Mouse (Mus musculus) spleen, postnatal 14 days (tissue): ENCODE data around the gene B4galt2.

Source experiments
- DNase-seq, 2 experiments: peaks; one replicate each; pipeline ENCODE4 v3.0.0; 2021 to 2022; ENCODE audit warnings: low spot score in 2 of 2

Gene B4galt2

DNA sequence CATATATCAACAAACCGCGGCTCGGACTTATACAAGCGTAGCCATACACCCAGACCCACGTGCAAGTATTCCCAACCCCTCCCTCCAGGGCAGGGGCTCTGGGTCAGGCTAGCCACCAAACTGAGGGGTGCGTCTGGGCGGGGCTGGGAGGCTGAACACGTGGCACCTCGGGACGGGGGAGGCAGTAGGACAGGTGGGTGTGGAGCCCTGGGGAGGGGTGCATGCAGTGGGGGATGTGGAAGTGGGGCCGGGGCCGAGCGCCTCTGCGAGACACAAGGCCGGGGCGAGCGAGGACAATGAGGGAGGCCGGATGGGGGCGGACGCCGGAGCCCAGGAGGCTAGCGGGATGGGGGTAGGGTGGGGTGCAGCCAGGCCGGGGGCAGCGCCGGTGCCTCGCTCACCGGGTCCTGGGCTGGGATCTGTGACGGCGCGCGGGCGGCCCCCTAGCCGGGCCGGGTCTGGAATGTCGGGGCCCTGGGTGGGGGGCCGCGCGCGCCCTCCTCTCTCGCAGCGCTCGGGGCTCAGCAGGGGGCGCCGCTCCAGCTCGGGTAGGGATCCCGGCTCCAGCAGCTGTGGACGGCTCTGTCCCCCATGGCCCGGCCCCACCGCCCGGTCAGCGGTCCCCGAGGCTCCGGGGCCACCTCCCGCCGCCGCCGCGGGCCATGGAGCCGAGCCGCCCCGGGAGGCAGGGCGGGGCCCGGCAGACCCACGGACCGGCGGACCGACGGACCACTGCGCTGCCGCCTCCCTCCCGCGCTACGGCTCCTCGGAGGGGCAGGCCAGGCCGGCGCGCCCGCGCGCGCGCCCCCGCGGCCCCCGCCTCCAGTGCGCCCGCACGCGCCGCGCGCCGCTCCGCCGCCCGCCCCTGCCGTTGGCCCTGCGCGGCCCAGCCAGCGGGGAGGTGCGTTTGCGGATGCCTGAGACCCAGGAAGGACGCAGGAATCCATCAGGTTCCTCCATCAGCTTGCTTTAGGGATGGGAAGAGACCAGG is at the start of gene B4galt2:
TSS of gene B4galt2 (minus strand) at position 787 of the 991 bp plus-strand sequence.
- DNase-seq: no peak

DNA sequence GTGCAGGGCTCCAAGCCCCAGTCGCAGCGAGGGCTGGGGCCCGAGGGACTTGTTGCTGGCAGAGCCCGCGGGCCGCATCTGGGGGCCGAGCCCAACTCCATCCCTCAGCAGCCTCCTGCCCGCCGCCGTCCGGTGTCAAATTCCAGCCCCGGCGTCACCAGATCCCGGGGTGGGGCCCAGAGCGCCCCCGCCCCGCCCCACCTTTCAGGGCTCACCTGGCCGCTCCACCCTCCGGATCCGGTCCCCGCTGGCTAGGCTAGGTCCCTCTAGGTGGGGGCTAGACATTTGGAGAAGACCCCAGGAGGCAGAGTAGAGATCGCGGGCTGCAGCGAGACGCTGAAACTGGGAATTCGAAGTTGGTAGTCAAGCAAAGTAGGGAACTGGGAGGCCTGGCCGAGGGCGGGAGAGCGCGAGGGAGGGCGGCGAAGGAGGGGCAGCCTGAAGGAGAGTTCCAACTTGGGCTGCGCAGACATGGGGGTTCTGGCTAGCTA is 46.1 kb upstream of the B4galt2 start, which contains the start of gene Artn:
TSS of gene Artn (minus strand) at position 373 of the 491 bp plus-strand sequence.
- DNase-seq: no peak

DNA sequence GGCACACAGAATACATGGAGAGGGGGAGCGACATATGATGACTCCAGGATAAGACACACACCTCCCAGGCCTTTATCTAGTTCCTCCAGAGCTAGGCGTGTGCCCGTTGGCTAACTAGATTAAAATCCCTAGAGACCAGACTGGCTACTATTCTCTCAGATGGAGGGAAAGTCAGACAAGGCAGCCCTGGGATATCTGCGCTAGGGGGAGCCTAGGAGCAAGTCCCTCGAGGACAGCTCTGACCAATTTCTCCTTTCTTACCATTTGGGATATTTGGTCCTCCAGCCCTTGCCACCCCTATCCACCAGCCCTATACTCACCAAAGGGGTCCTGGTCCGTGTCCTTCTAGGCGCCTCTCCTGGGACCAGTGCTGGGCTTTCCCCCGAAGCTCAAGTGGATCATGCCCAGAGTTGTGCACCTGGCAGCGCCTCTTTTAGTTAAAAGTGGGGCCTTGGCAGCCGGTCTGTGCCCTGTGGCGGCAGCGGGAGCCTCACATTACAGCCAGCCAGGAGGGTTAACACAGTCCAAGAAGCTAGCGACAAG is 45.5 kb upstream of the B4galt2 start:
- DNase-seq: peak; percentile 55 to 63

DNA sequence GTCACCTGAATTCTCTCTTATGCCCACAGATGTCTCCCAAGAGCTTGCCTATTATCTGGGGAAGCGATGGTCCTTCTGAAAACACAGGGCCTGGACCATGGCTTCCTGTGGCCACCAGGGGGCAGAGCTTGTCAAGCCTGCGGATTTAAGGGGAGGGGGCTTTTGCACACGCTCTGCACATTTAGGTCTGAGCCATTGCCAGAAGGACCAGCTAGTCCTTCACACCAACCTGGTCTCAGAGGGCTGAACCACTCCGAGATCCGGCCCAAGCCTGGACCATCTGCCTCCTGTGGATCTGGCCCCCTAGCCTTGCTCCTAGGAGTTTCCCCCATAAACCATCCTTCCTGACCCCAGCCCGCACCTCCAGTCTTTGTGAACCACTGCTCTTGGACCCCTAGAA is 44.9 kb upstream of the B4galt2 start:
- DNase-seq: no peak

DNA sequence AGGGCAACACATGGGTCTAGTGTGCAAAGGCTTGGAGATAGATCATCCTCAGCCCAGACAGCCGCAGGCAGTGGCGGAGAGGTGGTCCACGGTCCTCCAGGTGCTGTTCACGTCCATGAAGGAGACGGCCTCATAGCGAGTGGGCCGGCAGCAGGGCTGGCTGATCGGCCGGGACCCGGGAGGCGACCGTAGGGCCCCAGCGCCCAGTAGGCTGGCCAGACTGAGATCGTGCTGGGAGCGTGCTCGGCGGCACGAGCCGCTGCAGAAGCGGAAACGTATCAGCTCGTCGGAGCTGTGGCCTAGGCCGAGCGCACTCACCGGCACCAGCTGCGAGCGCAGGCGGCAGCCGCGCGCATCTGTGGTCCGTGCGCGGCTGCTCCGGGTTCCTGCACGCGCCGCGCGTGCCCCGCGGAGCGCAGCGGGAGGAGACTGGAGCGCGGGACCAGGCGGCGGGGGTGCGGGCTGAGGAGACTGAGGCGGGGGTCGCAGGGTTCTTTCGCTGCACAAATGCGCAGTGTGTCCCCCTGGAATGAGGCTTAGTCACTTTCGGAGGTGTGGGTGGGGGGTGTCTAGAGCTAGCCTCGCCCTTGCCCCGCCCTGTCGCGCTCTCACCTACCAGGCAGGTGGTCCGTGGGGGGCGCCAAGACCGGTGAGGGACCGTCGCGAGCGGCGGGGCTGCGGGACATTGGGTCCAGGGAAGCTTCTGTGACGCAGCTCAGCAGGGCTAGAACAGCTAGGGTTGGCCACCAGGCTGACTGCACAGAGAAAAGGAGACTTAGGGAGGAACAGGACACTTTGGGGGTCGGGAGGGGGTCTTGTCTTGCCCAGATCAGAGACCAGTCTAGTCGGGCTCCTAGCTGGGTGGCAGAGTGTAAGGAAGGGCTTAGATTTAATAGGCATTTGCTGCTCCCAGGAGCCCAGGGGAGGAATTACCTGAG is 43.5 kb upstream of the B4galt2 start:
- peak in 1 of 2 experiments; percentile 21 for DNase-seq

DNA sequence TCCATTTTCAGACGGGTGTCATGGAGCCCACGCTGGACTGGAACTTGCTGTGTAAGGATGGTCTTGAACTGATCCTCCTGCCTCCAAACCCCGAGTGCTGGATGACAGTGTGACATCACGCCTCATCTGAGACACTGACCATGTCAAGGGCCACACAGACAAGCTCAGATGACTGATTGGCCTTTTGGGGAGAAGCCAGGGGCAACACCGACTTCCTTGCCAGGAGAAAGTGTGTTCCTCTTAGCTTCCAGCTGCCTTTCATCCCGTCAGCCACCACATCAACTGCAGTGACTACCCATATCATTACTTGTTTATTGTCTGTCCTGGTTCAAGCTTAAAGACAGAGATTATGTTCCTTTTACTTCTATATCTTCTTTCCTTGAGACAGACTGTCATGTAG is 41.6 kb upstream of the B4galt2 start:
- DNase-seq: no peak

DNA sequence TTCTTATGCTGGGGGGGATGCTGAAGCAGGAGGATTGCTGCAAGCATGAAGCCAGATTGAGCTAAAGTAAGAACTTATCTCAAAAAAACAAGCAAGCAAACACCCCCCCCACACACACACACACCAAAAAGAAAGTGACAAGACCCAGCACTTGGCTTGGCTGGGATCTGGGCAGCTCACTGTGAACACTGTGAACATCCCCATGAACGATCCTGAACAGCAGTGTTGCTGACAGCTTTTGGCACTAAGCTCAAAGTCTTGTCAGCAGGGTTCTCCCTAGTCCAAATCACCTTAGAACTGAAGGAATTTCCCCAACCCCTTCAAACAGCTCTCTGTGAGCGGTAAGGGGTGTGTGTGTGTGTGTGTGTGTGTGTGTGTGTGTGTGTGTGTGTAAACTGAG is 40.2 kb upstream of the B4galt2 start:
- no peak for DNase-seq

DNA sequence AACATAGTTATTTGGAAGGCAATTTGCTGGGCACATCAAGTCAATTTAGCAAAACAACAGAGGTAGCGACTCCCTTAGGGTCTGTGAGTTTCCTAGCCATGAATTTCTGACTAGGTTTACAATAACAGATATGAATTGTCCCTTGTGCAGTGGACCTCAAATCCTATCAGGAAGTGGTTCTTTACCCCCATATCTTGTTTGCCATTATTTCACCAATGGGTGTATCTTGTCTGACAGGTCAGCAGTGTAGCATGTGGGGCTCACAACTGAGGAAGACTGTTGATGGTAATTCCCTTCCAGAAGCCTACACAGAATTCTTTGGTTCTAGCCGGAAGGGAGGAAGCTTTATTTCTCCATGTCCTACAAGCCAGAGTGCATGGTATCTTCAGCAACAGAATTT is 38.1 kb upstream of the B4galt2 start:
- DNase-seq: no peak

DNA sequence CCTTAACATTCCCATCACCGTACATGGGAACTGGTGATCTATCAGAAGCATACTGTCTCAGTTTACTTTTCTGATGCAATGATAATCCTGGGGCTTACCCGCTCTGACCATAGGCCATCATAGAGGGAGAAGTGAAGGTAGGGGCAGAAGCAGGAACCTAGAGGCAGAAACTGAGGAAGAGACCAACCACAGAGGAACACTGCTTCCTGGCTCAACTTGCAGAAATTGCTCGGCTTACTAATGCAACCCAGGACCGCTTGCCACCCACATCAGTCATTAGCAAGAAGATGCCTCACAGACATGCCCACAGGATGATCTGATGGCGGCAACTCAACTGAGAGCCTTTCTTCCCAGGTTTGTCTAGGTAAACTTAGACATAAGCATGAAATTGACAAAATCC is 35.5 kb upstream of the B4galt2 start:
- DNase-seq: no peak

DNA sequence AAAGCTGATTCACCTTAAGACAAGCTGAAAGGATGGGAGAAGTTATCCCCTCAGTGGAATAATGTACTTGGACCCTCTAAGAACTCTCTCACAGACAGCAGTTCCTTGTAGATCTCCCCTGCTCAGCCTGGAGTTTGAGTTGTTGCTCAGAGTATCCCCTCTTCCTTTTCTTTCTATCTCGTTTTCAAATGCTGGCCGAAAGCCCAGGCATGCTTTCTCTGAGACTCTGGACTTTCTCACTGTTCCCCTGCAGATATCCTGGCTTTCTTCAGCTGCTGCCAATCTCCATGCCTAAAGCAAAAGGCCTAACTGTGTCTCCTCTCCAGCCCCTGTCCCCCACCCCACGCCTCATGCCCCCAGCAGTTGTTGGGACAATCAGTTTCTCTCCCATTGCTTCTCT is 35.0 kb upstream of the B4galt2 start:
- no peak for DNase-seq

DNA sequence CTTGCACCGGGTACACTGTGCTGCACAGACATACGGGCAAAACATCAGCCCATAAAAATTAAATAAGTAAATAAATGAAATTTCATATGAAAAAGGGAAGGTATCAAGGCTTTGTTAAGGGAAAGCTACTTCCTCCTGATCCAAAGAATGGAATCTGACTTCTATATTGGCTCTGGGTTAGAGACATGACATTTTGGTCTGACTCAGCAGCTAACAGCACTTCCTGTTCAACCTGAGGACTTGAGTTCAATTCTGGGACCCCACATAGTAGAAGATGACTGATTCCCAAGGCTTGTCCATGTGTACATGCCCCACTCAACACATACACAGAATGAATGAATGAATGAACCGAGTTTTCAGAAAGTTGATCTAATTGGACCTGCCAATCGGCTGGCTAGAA is 34.6 kb upstream of the B4galt2 start:
- no peak for DNase-seq

DNA sequence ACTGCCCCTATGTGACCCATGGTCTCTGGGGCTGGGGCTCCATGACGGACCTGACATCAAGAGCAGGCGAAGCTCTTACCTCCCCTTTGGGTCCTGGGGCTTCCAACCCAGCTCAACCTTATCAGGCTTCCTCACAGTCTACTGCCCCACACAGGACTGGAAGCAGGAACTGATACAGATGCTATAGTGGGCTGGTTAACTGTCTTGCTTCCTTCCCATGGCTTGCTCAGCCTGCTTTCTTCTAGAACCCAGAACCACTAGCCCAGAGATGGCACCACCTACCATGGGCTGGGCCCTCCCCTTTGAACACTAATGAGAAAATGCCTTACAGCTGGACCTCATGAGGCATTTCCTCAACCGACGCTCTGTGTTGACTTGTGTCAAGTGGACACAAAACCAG is 34.1 kb upstream of the B4galt2 start:
- no peak for DNase-seq

DNA sequence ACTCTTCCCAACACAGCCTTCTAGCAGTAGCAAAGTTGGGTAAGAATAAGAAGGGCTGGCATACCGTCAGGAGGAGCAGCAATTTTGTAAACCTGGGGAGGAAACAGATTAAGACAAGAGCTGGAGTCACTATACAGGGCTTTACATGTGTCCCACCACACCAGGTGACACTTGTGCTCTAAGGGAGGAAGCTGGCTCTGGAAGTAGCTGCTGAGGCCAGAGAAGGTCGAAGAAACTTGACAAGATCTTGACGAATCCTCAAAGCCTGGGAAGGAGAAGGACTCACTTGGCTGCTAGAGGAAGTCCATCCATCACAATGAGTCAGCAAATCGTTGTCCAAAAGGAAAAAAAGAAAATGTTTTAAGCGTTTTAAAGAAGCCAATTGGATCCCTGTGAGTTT is 33.1 kb upstream of the B4galt2 start:
- no peak for DNase-seq

DNA sequence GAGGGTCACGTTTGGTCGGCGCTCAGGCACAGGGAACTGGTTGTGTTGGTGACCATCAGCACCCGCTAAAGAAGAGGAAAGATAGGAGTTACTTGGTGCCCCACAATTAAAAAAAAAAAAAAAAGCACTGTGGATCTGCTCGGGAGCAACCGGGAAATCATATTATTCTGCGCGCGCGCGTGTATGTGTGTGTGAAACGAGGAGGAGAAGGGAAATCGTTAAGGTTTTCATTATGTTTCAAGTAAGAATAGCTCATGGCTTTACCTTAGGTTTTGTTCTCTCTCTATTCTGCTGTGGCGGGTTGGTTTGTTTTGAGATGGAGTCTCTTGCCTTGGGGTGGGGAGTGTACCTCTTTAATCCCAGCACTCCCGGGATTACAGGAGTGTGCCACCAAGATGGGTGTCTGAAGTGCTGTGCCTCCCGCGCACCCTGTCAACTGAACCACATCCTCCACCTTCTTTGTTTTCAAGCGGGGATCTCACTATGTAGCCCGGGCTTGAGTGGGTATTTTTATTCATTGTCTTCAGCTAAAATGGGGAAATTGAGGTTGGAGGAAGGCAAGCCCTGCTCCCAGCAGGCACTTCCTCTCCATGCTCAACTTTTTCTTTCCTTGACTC is 32.3 kb upstream of the B4galt2 start:
- DNase-seq: no peak

DNA sequence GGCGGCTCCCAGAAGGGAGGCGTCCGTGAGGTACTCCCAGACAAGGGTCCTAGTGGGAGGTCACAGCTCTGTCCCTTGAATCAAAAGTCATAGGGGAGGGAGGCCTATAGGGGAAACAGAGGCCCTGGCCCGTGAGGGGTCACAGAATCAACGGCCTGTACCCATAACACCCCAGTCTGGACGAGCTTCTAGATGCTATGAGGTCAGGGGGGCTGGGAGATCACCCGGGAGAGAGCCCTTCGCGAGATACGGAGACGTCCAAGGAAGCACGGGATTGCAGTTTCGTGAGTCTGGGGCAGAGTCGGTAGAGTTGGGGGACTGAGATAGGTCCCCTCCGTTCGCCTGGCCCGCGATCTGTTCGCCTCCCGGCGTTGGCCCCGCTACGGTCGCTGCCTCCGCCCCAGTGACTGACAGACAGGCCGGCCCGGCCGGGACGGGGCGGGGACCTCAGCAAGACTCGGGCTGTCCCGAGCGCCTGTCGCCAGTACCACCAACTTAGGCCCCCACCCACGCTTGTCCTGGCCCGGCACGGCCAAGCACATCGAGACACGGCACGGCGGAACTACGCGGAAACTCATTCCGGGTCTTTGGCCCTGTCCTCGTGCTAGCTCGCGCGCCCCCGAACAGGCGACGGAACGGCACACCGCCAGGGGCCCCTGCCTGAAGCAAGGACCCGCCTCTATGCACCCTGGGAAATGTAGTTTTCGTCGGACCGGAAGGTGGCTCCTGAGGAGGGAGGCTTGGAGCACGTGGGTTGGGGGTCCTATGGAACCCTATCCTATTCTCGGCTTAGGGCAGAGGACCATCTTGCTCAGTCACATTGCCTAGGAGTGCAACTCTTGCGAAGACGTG is 31.5 kb upstream of the B4galt2 start, which contains the start of gene Ipo13:
TSS of gene Ipo13 (minus strand) at position 409 of the 852 bp plus-strand sequence.
- peak; percentile 84 to 93 for DNase-seq

DNA sequence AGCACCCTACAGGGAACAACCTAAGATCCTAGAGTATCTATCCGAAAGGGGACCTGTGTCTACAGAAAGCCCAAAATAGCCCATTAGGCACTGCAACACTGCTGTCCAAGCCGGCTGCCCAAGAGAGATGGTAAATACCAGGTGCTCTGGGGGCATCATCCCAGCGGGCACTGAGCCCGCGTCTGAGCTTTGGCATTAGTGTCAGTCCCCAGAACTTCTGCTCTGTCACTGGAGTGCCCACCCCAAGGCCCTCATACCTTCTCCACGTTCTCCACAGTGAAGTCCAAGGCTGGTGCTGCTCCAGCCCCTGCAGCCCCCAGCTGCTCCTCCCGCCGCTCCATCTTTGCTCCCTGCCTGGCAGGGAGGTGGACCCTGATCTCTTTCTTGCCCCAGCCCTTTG is 30.7 kb upstream of the B4galt2 start:
- no peak for DNase-seq

DNA sequence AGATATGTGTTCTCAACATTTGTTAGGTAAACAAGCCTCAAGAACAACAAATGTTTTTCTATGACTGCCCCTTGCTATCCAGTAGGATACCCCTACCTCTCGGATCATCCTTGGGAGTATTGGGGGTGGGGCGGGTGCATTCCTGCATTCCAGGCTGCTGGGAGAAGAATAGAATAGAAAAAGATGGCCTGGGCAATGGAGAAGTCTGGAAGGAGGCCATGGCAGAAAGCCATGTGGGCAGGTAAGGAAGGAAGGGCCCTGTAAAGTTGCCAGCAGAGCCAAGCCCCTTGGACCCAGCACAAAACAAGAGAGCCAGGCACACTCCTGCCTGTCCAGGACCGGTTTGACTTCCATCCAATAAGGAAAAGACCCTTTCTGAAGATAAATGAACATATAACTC is 30.1 kb upstream of the B4galt2 start:
- no peak for DNase-seq

DNA sequence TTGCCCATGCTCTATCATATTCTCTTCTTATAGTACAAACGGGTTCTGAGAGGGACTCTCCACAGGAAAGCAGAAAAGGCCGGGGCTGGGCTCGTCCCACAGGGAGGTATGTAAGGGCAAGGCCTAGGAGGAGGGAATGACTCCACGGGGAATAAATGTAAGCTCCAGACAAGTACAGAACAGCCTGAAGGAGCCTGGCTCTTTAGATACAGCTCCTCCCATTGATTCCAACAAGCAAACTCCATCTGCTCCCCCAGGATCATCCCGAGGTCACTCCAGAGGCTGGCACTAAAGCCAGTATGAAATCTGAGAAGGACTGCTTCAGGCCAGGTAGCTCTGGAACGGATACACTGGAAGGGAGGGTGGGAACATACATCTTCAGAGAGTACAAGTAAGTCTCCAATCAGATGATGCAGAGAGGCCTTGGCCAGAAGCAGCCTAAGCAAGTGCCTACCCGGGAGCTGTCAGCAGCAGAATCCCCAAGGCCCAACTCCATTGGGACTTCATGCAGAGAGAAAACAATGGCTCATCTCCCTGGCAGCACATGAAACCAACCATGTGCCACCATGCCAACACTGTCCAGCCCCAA is 29.5 kb upstream of the B4galt2 start:
- DNase-seq: no peak

DNA sequence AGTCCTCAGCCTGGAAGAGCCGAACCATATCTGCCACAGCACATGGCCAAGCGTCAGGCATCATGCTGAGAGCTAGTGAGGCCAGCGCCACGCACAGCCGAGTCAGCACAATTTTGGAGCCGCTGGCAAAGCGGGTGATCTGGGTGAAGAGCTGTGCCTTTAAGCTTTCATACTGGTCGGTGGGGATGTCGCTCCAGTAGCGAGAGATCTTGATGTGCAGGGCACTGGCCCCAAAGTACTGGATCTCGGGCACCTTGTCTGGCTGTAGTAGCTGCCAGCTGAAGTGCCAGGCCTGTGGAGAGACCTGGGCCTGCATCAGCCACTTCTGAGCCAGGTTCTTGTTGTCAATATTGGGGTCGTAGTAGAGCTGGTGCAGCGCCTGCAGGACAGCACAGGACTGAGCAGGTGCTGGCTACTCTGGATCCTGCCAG is 28.9 kb upstream of the B4galt2 start:
- DNase-seq: no peak
